ENCODE assay signal across 15 mouse cellular contexts in the genomic region with DNA sequence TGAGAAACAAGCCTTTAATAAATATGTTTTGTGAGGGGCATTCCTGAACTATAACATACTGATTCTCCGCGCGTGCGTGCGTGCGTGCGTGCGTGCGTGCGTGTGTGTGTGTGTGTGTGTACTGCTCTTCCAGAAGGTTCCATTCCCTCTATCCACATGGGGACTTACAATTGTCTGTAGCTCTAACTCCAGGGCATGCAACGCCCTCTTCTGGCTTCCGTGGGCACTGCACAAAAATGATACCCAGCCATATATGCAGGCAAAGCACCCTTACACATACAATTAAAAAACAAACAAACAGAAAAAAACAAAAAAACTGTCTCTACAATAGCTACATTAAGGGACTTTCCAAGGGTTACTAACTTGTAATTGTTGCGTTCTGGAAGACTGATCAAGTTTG.
A peak's percentile ranks its signal among the peaks of the same experiment; 100 is the strongest.
DNase-seq lines count a peak whose midpoint lies in the region; ATAC-seq and TF ChIP-seq lines count a peak whose summit lies in the region.
"Had no signal": no experiment of that assay in that cellular context is flagged by ENCODE, and none has a peak within 500 bp of the region (broad histone marks: within the 10 kb centered on the region; RNA-seq: fewer than 3 reads in every experiment).

No protein-coding gene starts in this region.

- TF ChIP-seq CTCF in heart, postnatal 0 days (IDR thresholded peaks at IDR 0.05; ENCODE audit: low read depth) = 0 out of 2 replicates have a peak, but pooled peaks have one; percentile 19
- TF ChIP-seq CTCF in E14TG2a.4 (conservative IDR thresholded peaks at IDR 0.05; ENCODE audit: low read length) = peak; percentile 35

- H3K4me3 ChIP-seq in heart, postnatal 0 days (ENCODE audit: low read depth, low read length) = no peak overlapping the region
- no peak overlapping the region for H3K4me3 ChIP-seq in E14TG2a.4 (replicated peaks; ENCODE audit: low read length)
- H3K4me3 ChIP-seq: embryonic facial prominence, embryonic 12.5 days; heart, embryonic 13.5 days; limb, embryonic 13.5 days; lung, embryonic 15.5 days had no signal

- H3K36me3 ChIP-seq in heart, postnatal 0 days (replicated peaks; ENCODE audit: control insufficient read depth, insufficient read depth, low read length) = no peaks in the 10 kb centered on the region
- H3K36me3 ChIP-seq in E14TG2a.4 (ENCODE audit: insufficient read depth, low read length) = no peaks in the 10 kb centered on the region
- H3K36me3 ChIP-seq: embryonic facial prominence, embryonic 12.5 days; heart, embryonic 13.5 days; limb, embryonic 13.5 days; lung, embryonic 15.5 days had no signal

- H3K9me3 ChIP-seq in heart, postnatal 0 days (replicated peaks; ENCODE audit: control insufficient read depth, low read length) = no peaks in the 10 kb centered on the region
- H3K9me3 ChIP-seq in E14TG2a.4 (ENCODE audit: low read length) = no peaks in the 10 kb centered on the region
- H3K9me3 ChIP-seq: embryonic facial prominence, embryonic 12.5 days; heart, embryonic 13.5 days; limb, embryonic 13.5 days; lung, embryonic 15.5 days had no signal

- no peak for TF ChIP-seq EP300 in heart, postnatal 0 days (IDR thresholded peaks at IDR 0.05; ENCODE audit: low read depth)

- ATAC-seq in heart, postnatal 0 days (ENCODE audit: insufficient read depth, low read depth) = no peak

- H3K4me1 ChIP-seq in heart, postnatal 0 days (ENCODE audit: control insufficient read depth, insufficient read depth) = 0 out of 2 replicates have a peak, but pooled peaks cover 5% of the 10 kb centered on the region
- H3K4me1 ChIP-seq in E14TG2a.4 (replicated peaks; ENCODE audit: low read depth, low read length) = no peaks in the 10 kb centered on the region
- H3K4me1 ChIP-seq: limb, embryonic 13.5 days; lung, embryonic 15.5 days had no signal

- H3K27me3 ChIP-seq in heart, postnatal 0 days (ENCODE audit: control insufficient read depth, insufficient read depth, low read length) = no peaks in the 10 kb centered on the region
- no peaks in the 10 kb centered on the region for H3K27me3 ChIP-seq in E14TG2a.4 (ENCODE audit: insufficient read depth, low read length)
- H3K27me3 ChIP-seq: embryonic facial prominence, embryonic 12.5 days; heart, embryonic 13.5 days; limb, embryonic 13.5 days; lung, embryonic 15.5 days had no signal

- DNase-seq in heart, postnatal 0 days (ENCODE audit: low spot score) = no peak
- DNase-seq in heart, adult 18-20 months = no peak
- peak; percentile 45 for DNase-seq in layer of hippocampus, adult 11-12 months (ENCODE audit: low spot score)
- DNase-seq in layer of hippocampus, adult 9-11 months = no peak
- peak; percentile 45 for DNase-seq in R1 (ENCODE audit: low read depth, low spot score)
- no peak for DNase-seq in thymus, postnatal 25 days
- no peak for DNase-seq in urinary bladder, postnatal 36 days (ENCODE audit: low spot score in 2 of 2)
- DNase-seq: cerebellum, postnatal 36 days; gastrocnemius, postnatal 36 days; thymus, postnatal 4 days had no signal

- H3K4me2 ChIP-seq in heart, postnatal 0 days (ENCODE audit: low read depth, low read length) = no peak overlapping the region
- H3K4me2 ChIP-seq: embryonic facial prominence, embryonic 12.5 days; heart, embryonic 13.5 days; limb, embryonic 13.5 days; lung, embryonic 15.5 days had no signal

- WGBS in heart, postnatal 0 days = 84% methylated on average over 13 of the region's 13 CpGs

- no peak overlapping the region for H3K9ac ChIP-seq in heart, postnatal 0 days (replicated peaks; ENCODE audit: low read depth, low read length)
- H3K9ac ChIP-seq: embryonic facial prominence, embryonic 12.5 days; heart, embryonic 13.5 days; limb, embryonic 13.5 days; lung, embryonic 15.5 days had no signal

- no peak overlapping the region for H3K27ac ChIP-seq in heart, postnatal 0 days (ENCODE audit: low read depth)
- H3K27ac ChIP-seq: embryonic facial prominence, embryonic 12.5 days; heart, embryonic 13.5 days; limb, embryonic 13.5 days; lung, embryonic 15.5 days had no signal

Comparison
In these comparisons a context has a peak if more than half of its experiments do, and no peak if none do; other contexts are left out.
1. DNase-seq: peak in layer of hippocampus, adult 11-12 months (single experiment) and R1 (single experiment); none in heart, postnatal 0 days (single experiment), heart, adult 18-20 months (0 of 2), layer of hippocampus, adult 9-11 months (single experiment), thymus, postnatal 25 days (single experiment) and urinary bladder, postnatal 36 days (0 of 2).